Mouse (Mus musculus) spleen, adult 2 months (tissue): ENCODE measurements around the gene Plxna4.

Experiments used
- CTCF ChIP-seq: fragments of 200-500 bp; IDR thresholded peaks from 2 replicates; pipeline ENCODE4 v1.5.1; 2011; ENCODE audit warnings: mild to moderate bottlenecking, inconsistent platforms; ENCODE audit not compliant: insufficient read depth, insufficient read length, insufficient replicate concordance; ENCODE audit errors: extremely low read depth
- POLR2A ChIP-seq: fragments of 200-500 bp; IDR thresholded peaks from 2 replicates; pipeline ENCODE4 v1.6.1; 2011; ENCODE audit warnings: low read depth, low read length, inconsistent platforms

GRCm38 (mm10) chr6:32122584-32123265 is 465.3 kb downstream of the Plxna4 start:
- TF ChIP-seq POLR2A = no peak
- no peak for TF ChIP-seq CTCF
